Mouse (Mus musculus): ENCODE results near the gene Exosc9.

Gene Exosc9

GRCm38 (mm10) chr3:36552406-36553047 is at the start of gene Exosc9:
Exosc9 (plus strand) TSS chr3:36552606.
- DNase-seq (ENCODE audit: low read depth, low spot score) = peak; percentile 74

- DNase-seq (ENCODE audit: low read depth, low spot score) = no peak
Measured at GRCm38 (mm10) chr3:36505306-36505705, 47.1 kb upstream of the Exosc9 start.

- DNase-seq (ENCODE audit: low read depth, low spot score) = no peak
Measured at GRCm38 (mm10) chr3:36505809-36506735, 46.3 kb upstream of the Exosc9 start.

DNA sequence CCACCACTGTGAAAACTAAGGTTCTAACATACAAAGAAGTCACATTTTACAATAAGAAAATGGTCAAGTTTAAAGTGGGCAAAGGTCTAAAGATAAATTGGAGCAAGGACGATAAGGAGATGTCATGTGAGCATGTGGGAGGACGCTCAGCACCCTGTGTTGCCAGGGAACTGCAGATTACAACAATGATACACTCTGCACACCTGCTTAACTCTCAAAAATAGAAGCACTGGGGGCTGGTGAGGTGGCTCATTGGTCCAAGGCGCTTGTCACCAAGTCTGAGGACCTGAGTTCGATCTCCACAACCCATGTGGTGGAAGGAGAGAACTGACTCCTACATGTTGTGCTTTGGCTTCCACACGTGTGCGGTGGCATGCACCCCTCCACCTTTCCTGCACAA is 40.9 kb upstream of the Exosc9 start:
- no peak for DNase-seq (ENCODE audit: low read depth, low spot score)

- DNase-seq (ENCODE audit: low read depth, low spot score) = no peak
Measured at GRCm38 (mm10) chr3:36516196-36516595, 36.2 kb upstream of the Exosc9 start.

DNA sequence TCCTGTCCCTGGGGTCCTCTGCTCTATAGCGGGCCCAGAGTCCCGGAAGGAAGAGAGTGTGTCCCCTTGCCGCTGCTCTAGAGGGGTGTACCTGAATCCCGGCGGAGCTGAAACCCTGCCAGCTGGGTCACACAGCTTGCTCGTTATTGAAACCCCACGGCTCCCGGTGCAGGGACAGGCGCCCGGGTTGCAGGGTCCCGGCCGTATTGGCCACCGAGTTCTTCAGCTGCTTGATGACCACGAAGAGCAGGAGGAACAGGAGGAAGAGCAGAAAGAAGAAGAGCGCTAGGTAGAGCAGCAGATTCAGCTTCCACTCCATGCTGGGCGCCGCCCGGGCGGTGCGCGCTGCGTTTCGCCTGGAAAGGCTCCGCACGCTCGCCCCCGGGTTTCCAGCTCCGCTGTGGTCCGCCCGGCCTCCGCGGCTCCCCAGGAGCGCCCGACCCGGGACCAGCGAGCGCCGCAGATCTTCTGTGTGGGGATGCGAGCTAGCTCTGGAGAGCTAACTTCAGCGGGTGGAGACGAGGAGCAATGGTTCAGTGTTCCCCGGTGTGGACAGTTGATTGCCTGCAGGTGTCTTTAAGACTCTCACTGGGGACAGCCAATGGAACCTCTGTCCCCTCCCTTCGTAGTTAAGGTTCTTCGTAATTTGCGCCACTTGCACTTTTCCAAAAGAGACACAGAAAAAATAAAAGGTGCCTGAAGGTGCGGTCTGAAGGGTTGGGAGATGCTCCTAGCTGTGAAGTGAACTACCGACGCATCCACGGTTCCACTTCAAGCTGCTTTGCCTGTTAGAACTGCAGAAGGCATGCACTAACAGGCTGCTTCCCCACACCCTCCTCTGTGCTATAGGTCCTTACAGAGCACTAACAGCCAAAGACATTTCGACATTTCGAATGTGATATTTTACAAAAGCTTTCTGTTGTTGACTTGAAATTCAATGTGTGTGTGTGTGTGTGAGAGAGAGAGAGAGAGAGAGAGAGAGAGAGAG is 31.0 kb upstream of the Exosc9 start, which contains the start of gene Gm11549:
Gene Gm11549, minus strand, starts transcription at position 741 of the 988 bp plus-strand sequence.
- DNase-seq (ENCODE audit: low read depth, low spot score) = no peak

GRCm38 (mm10) chr3:36522137-36522536 is 30.3 kb upstream of the Exosc9 start:
- DNase-seq (ENCODE audit: low read depth, low spot score) = no peak

- DNase-seq (ENCODE audit: low read depth, low spot score) = no peak
Measured at GRCm38 (mm10) chr3:36524466-36524865, 27.9 kb upstream of the Exosc9 start.

DNA sequence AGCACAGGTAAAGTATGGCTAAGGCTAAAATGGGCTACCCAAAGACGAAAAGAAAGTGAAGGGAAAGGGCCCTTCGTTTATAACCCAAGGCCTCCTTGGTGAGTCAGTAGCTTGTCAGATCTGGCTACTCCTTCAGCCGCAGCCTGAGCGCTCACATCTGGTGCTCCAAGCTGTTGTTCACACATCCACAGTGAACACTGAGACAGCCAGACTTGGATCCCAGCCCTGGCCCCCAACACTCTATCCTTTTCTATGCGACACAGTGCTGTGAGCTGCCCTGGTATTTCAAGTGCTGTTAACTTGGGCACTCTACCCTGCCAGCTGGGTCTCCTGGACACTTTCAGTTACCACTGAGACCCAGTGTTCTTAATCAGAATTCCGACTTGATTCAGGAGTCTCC is 22.1 kb upstream of the Exosc9 start:
- DNase-seq (ENCODE audit: low read depth, low spot score) = no peak

- no peak for DNase-seq (ENCODE audit: low read depth, low spot score)
Measured at GRCm38 (mm10) chr3:36530781-36531180, 21.6 kb upstream of the Exosc9 start.

DNA sequence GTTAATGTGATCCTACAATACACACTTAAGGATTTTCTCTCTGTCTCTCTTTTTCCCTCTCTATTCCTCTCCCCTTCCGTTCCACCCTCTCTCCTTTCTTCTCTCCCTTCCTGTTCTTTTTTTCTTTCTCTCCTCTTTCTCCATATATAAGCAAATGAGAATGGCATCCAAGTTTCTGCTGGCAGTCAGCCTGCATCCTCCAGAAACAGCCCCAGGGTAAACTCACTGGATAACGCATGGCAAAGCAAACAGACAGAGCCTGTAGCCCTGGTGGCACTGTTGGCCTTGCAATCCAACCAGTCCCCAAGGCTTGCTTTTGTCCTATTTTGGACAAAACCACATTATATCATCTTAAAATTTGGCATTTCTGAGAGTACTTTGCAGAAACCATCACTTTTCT is 21.2 kb upstream of the Exosc9 start:
- no peak for DNase-seq (ENCODE audit: low read depth, low spot score)

- no peak for DNase-seq (ENCODE audit: low read depth, low spot score)
Measured at GRCm38 (mm10) chr3:36531979-36532542, 20.3 kb upstream of the Exosc9 start.

DNA sequence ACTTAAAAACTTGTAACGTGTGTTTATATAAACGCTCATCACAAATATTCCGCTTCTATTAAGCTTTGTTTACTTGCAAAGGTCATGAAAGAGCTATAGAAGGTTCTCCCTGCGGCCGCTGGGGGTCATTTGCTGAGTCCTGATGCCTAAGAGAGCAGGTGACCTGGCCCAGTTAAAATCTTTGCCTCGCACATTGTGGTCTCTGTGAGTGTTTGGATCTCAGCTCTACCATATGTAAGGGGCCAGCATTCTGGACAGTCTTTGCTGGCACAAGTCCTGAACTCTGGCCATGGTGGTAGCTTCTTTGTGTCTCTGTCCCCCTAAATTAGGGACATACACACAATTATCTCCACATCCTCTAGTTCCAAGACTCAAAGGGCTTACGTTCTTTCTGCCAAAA is 19.7 kb upstream of the Exosc9 start:
- no peak for DNase-seq (ENCODE audit: low read depth, low spot score)

DNA sequence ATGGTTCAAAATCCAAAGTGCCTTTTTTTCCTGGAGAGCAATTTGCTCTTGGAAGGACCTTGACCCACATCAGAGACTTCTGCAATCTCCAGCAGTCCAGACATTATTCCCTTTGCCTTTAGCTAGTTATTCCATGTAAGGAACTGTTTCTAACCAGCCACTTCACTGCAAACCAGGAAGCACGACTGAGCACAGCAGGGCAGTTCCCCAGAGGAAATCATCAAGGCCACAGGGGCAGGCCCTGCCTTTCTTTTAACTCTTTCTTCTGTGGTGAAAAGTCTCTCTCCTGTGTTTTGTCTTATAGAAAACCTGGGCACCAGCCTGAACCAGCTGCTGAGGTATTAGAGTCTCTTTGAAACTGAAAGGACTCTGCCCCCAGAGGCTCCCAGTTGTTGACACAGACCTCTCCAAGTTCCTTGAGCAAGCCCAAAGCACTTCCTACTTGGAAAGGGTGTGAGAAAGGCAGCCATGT is 19.2 kb upstream of the Exosc9 start:
- no peak for DNase-seq (ENCODE audit: low read depth, low spot score)

- no peak for DNase-seq (ENCODE audit: low read depth, low spot score)
Measured at GRCm38 (mm10) chr3:36536041-36536440, 16.4 kb upstream of the Exosc9 start.

DNA sequence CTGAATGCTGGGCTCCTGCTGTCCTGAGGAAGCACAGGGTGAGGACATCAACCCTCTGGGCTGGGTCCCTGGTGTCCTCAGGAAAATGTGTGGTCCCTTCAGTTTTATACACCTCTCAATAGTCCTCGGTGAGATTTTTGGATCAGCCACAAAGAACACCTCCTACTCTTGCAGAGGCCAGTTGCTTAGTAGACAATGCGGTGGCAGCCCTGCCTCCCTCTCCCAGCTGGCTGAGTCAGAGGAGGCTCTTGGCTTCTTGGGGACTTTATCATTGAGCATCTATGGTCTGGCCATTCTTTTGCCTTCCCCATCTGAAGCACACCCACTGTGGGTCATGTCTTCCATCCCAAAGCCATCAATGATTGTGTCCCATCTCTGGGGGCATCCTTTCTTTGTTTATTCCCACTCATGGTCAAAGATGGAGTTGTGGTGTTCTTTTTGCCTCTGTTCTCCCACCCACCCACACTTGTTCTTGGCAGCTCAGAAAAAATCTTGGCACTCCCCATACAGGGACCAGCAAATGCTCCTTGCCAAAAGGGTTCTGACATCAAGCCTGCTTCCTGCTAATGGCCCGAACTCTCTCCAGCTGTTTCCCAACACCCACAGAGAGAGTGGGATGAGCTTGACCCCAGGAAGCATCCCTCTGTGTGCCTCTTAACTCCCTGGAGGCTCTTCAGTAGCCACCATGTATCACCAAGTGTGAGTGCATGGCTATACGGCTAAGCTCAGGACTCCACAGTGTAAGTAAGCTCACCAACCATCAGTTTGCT is 14.5 kb upstream of the Exosc9 start:
- DNase-seq (ENCODE audit: low read depth, low spot score) = no peak

GRCm38 (mm10) chr3:36540756-36541155 is 11.7 kb upstream of the Exosc9 start:
- no peak for DNase-seq (ENCODE audit: low read depth, low spot score)

DNA sequence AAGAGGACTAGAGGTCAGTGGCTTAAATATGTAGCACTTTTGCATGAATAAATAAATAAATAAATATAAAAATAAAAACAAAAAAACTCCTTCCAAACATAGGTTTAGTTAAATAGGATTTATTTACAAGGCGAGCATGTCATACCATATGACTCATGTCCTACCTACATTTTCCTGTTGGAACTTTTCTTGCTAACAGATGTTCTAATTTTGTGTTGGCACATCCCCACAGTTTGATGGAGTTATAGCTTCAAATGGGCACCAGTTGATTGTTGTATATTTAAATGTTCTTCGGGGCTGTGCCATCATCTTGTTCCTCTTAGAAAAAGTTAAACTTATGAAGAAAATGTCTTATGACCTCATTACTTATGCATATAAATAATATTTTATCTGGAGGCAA is 11.0 kb upstream of the Exosc9 start:
- no peak for DNase-seq (ENCODE audit: low read depth, low spot score)

DNA sequence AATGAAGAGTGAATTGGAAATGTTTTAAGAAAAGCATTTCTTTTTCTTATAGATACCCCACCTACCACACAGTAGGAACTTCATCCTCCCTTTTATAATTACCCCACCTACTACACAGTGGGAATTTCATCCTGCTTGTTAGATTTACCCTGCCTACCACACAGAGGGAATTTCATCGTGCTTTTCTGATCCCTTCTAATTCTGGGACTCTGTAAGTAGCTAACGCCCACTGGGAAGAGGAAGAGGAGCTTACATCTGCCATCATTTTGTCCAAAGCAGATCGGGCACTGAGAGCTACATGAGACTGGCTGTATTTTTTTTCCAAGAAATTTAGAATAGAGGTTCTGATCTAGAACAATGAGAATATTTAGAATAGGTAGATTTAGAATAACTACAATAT is 7.4 kb upstream of the Exosc9 start:
- DNase-seq (ENCODE audit: low read depth, low spot score) = no peak

GRCm38 (mm10) chr3:36551343-36551742 is 1.1 kb upstream of the Exosc9 start:
- DNase-seq (ENCODE audit: low read depth, low spot score) = no peak
